Mouse (Mus musculus): ENCODE results near the gene St5. TPM values are rescaled to one million over a fixed set of nuclear protein-coding genes. Genes with fewer than 3 reads are reported as not detected.
A peak's percentile ranks its signal among the peaks of the same experiment; 100 is the strongest.

The St5 gene
- polyA plus RNA-seq, 1 experiment: 35.3 TPM

DNA sequence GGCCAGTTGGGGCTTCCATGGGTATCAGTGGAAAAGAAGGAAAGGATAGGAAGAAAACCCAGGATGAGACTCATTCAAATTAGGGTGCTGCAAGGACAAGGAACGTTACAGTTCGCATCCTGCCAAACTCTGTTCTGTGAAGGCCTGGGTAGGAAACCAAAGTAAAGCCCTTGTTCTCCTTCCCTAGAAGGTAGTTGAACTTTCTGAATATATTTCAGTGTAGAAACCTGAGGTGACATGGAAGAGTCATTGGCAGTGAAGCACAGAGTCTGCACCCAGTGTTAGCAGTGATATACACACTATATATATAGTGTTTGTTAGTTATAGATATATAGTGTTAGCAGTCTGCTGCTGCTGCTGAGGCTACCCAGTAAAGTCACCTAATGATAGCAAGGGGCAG lies 180.1 kb downstream of the St5 start:
- TF ChIP-seq CTCF (IDR thresholded peaks at IDR 0.05; ENCODE audit: control insufficient read depth, insufficient read depth, insufficient replicate concordance, low read depth, low read length) (no peak), POLR2A (IDR thresholded peaks at IDR 0.05; ENCODE audit: control insufficient read depth, low read depth, low read length) (no peak)
- Histone ChIP-seq H3K27me3 (ENCODE audit: control insufficient read depth, insufficient read depth, low read length) (no peaks in the 10 kb centered on the region), H3K4me3 (ENCODE audit: control insufficient read depth, low read depth, low read length) (peak overlapping the region; percentile 66; the same call in 1 of the 2 replicates), H3K27ac (ENCODE audit: control insufficient read depth, insufficient read depth, low read depth, low read length) (no peak overlapping the region), H3K4me1 (ENCODE audit: control insufficient read depth, insufficient read depth, low read length) (peaks cover 3% of the 10 kb centered on the region), H3K36me3 (ENCODE audit: control insufficient read depth, insufficient read depth, low read length) (no peaks in the 10 kb centered on the region; the same call in 1 of the 2 replicates)

DNA sequence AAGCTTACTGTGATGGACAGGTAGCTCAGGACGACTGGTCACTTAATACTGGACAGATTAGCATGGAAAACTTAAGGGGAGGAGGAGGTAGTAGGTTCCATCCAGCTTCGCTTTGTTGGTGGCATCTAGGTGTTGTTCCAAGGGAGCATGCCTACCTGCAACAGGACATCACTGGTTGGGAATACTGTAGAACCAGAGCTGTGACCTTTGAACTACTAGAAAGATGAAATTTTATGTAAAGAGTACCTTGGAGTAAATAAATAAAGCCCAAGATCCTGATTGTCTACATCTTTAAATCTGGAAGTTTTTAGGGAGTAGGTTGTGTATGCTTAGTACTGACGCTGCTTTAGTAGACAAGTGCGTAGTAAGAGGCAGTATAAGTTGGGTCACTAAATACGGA lies 181.3 kb downstream of the St5 start:
- peaks cover 3% of the 10 kb centered on the region for H3K4me1 ChIP-seq (ENCODE audit: control insufficient read depth, insufficient read depth, low read length)
- no peak overlapping the region for H3K27ac ChIP-seq (ENCODE audit: control insufficient read depth, insufficient read depth, low read depth, low read length)
- H3K36me3 ChIP-seq (ENCODE audit: control insufficient read depth, insufficient read depth, low read length): no peaks in the 10 kb centered on the region; the same call in 1 of the 2 replicates
- no peaks in the 10 kb centered on the region for H3K27me3 ChIP-seq (ENCODE audit: control insufficient read depth, insufficient read depth, low read length)
- H3K4me3 ChIP-seq (ENCODE audit: control insufficient read depth, low read depth, low read length): no peak overlapping the region
- no peak for TF ChIP-seq POLR2A (IDR thresholded peaks at IDR 0.05; ENCODE audit: control insufficient read depth, low read depth, low read length)
- no peak for TF ChIP-seq CTCF (IDR thresholded peaks at IDR 0.05; ENCODE audit: control insufficient read depth, insufficient read depth, insufficient replicate concordance, low read depth, low read length)

- Histone ChIP-seq H3K4me3 (ENCODE audit: control insufficient read depth, low read depth, low read length) (peak overlapping the region; percentile 95), H3K36me3 (ENCODE audit: control insufficient read depth, insufficient read depth, low read length) (no peaks in the 10 kb centered on the region; the same call in 1 of the 2 replicates), H3K4me1 (ENCODE audit: control insufficient read depth, insufficient read depth, low read length) (peaks cover 3% of the 10 kb centered on the region), H3K27ac (ENCODE audit: control insufficient read depth, insufficient read depth, low read depth, low read length) (peak overlapping the region; percentile 94), H3K27me3 (ENCODE audit: control insufficient read depth, insufficient read depth, low read length) (no peaks in the 10 kb centered on the region)
- TF ChIP-seq CTCF (IDR thresholded peaks at IDR 0.05; ENCODE audit: control insufficient read depth, insufficient read depth, insufficient replicate concordance, low read depth, low read length): no peak
Measured at GRCm38 (mm10) chr7:109519936-109520335, 183.5 kb downstream of the St5 start.

DNA sequence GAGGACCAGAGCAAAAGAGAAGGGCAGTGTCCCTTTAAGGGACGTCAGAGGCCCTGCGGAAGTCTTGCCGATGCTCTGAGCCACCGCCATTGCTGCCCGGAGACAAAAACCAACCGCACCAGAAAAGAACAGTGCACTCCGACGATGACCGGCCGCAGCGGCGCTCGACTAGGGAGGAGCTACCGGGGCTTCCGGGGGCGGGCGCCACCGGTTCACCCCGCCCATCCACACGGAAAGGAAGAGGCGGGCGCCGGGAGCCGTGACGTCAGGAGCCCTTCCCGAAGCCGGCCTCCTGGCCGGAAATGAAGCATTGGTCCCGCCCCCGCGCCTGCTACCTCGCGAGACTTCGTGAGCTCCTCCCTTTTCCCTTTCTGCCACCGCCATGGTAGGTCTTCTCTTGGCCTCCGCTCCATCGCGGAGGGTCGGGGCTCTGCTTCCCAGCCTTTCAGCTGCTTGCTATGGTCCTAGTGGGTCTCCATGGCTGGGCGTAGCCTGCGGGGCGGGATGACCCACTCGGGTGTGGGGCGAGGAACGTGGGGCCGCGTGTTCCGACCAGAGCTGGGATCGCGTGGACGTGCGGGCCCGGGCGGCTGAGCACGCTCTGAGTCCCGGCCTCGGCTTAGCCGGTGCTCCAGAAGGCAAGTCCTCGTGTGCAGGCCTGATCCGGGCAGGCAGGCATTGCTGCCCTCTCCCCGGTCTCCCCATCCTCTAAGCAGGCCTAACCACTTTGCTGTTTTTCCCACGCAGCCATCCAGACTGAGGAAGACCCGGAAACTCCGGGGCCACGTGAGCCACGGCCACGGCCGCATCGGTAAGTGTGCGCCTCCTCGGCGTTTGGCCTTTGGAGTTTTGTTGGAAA lies 184.3 kb downstream of the St5 start, which contains the start of gene Rpl27a:
Gene Rpl27a, plus strand, starts transcription at position 310 of the 859 bp plus-strand sequence.
- Histone ChIP-seq H3K4me1 (ENCODE audit: control insufficient read depth, insufficient read depth, low read length) (peaks cover 3% of the 10 kb centered on the region), H3K27me3 (ENCODE audit: control insufficient read depth, insufficient read depth, low read length) (no peaks in the 10 kb centered on the region), H3K4me3 (ENCODE audit: control insufficient read depth, low read depth, low read length) (peak within 1 kb of the TSS; percentile 95), H3K27ac (ENCODE audit: control insufficient read depth, insufficient read depth, low read depth, low read length) (peak within 1 kb of the TSS; percentile 95), H3K36me3 (ENCODE audit: control insufficient read depth, insufficient read depth, low read length) (no peaks in the 10 kb centered on the region; the same call in 1 of the 2 replicates)
- TF ChIP-seq CTCF (IDR thresholded peaks at IDR 0.05; ENCODE audit: control insufficient read depth, insufficient read depth, insufficient replicate concordance, low read depth, low read length) (no peak), POLR2A (IDR thresholded peaks at IDR 0.05; ENCODE audit: control insufficient read depth, low read depth, low read length) (peak; percentile 98)

DNA sequence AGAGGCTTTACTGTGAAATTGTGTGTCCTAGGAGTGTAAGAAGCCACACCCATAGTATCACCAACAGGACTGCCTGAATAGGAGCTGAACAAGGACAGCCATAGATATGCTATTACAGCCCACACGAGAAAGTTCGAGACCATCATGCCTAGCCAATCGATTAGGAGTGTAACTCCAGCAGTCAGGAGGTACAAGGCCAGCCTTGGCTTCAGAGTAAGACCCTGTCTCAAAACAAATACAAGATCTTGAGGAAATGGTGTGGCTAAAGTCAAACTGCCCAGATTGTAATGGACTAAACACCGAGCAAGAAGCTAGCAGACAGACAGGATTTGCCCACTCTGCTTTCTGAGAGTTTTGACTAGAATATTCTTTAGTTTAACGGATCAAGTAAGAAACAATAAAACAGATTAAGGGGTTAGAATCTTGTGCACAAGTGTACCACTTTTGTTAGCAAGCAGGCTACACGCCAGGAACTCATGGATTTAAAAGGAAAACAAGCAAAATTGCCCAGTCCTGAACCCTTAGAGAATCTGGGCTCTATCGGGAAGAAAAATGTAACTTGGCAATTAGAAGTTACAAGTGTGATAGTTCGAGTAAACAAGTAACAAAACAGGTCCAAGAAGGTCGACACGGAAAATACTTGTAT lies 185.2 kb downstream of the St5 start:
- Histone ChIP-seq H3K27ac (ENCODE audit: control insufficient read depth, insufficient read depth, low read depth, low read length) (peak overlapping the region; percentile 95), H3K4me3 (ENCODE audit: control insufficient read depth, low read depth, low read length) (peak overlapping the region; percentile 95), H3K27me3 (ENCODE audit: control insufficient read depth, insufficient read depth, low read length) (no peaks in the 10 kb centered on the region), H3K4me1 (ENCODE audit: control insufficient read depth, insufficient read depth, low read length) (peaks cover 3% of the 10 kb centered on the region), H3K36me3 (ENCODE audit: control insufficient read depth, insufficient read depth, low read length) (no peaks in the 10 kb centered on the region)
- TF ChIP-seq POLR2A (IDR thresholded peaks at IDR 0.05; ENCODE audit: control insufficient read depth, low read depth, low read length) (no peak), CTCF (IDR thresholded peaks at IDR 0.05; ENCODE audit: control insufficient read depth, insufficient read depth, insufficient replicate concordance, low read depth, low read length) (no peak)

DNA sequence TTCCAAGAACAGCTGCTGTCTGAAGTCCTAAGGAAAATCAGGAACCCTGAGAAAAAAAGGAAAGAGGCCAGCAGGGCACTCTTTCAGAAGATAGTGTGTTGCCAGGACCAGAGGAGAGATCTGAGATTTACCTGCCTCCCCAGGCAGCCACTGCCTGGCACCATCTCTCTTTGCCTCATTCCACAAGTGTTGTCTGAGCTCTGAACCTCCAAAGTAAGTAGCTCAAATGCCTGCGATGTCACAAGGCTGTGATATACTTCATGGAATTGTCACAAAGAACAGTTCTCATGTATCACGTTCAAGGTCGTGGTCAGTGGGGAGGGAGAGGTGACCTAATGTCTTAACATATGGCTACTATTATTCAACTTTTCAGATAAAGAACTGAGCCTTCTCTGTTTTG lies 186.9 kb downstream of the St5 start:
- H3K4me3 ChIP-seq (ENCODE audit: control insufficient read depth, low read depth, low read length): peak overlapping the region; percentile 75
- TF ChIP-seq POLR2A (IDR thresholded peaks at IDR 0.05; ENCODE audit: control insufficient read depth, low read depth, low read length) (peak; percentile 54; the same call in 1 of the 2 replicates), CTCF (IDR thresholded peaks at IDR 0.05; ENCODE audit: control insufficient read depth, insufficient read depth, insufficient replicate concordance, low read depth, low read length) (no peak)
- H3K4me1 ChIP-seq (ENCODE audit: control insufficient read depth, insufficient read depth, low read length): peaks cover 3% of the 10 kb centered on the region
- no peaks in the 10 kb centered on the region for H3K27me3 ChIP-seq (ENCODE audit: control insufficient read depth, insufficient read depth, low read length)
- no peaks in the 10 kb centered on the region for H3K36me3 ChIP-seq (ENCODE audit: control insufficient read depth, insufficient read depth, low read length)
- peak overlapping the region; percentile 50 for H3K27ac ChIP-seq (ENCODE audit: control insufficient read depth, insufficient read depth, low read depth, low read length)

GRCm38 (mm10) chr7:109511838-109512237 lies 191.6 kb downstream of the St5 start:
- no peak for TF ChIP-seq POLR2A (IDR thresholded peaks at IDR 0.05; ENCODE audit: control insufficient read depth, low read depth, low read length)
- no peak for TF ChIP-seq CTCF (IDR thresholded peaks at IDR 0.05; ENCODE audit: control insufficient read depth, insufficient read depth, insufficient replicate concordance, low read depth, low read length)
- H3K4me1 ChIP-seq (ENCODE audit: control insufficient read depth, insufficient read depth, low read length): peaks cover 9% of the 10 kb centered on the region
- no peak overlapping the region for H3K27ac ChIP-seq (ENCODE audit: control insufficient read depth, insufficient read depth, low read depth, low read length)
- no peaks in the 10 kb centered on the region for H3K27me3 ChIP-seq (ENCODE audit: control insufficient read depth, insufficient read depth, low read length)
- no peaks in the 10 kb centered on the region for H3K36me3 ChIP-seq (ENCODE audit: control insufficient read depth, insufficient read depth, low read length)
- H3K4me3 ChIP-seq (ENCODE audit: control insufficient read depth, low read depth, low read length): no peak overlapping the region
